Mouse (Mus musculus) fibroblast of lung, adult 2 months (primary cell): ENCODE results near the gene Arhgap21.
A peak's percentile ranks its signal among the peaks of the same experiment; 100 is the strongest.

ENCODE experiments used
- DNase-seq: peaks from one replicate; pipeline ENCODE4 v3.0.0-alpha.2; 2011; ENCODE audit warnings: low read depth

Arhgap21 gene

GRCm38 (mm10) chr2:20968441-20969200 is at the start of gene Arhgap21:
Gene Arhgap21 (minus strand): TSS chr2:20968881.
- no peak for DNase-seq

- no peak for DNase-seq
Measured at GRCm38 (mm10) chr2:21016589-21016988, 47.9 kb upstream of the Arhgap21 start.

DNA sequence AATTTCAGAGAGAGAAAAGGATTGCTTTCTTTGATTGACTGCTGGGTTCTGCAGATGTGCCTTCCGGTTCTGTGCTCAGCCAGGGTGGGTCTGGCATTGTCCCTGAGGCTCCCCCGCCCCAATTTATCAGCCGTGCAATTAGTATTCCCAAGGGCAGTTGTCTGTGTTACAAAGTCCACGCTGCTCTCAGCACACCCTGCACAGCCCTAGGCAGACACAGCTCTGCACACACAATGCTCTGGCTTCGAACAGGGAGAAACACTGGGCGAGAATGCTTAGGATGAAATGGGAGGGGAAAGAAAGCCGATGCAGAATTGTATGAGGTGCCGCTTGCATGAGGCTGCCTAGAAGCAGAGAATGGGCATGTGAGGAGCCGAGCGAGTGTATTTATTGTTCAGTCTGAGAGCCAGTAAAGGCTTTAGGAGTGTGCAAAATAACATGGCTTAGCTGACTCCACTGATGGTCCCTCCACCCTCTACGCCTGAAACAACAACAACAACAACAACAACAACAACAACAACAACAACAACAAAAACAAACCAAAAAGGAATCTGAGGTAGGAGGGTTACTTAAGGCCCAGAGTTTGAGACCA is 42.2 kb upstream of the Arhgap21 start:
- no peak for DNase-seq

DNA sequence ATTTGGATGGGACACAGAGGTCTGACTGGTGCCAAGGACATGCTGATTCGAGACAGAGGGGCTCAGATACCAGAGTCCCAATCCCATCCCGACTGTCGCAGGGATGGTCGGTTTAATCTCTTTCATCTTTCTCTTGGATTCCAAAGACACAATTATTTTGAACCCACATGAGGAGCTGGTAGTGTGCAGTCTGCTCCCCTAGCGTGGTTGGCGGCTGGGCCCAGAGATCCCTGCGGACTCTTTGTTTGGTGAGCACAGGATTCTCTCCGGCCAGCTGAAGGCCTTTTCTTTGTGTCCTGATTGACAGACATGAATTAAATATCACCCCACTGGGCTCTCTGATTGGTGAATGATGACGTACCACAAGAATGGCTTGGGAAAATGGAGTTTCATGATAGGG is 41.5 kb upstream of the Arhgap21 start:
- DNase-seq: no peak

GRCm38 (mm10) chr2:21009258-21010140 is 40.8 kb upstream of the Arhgap21 start:
- no peak for DNase-seq

DNA sequence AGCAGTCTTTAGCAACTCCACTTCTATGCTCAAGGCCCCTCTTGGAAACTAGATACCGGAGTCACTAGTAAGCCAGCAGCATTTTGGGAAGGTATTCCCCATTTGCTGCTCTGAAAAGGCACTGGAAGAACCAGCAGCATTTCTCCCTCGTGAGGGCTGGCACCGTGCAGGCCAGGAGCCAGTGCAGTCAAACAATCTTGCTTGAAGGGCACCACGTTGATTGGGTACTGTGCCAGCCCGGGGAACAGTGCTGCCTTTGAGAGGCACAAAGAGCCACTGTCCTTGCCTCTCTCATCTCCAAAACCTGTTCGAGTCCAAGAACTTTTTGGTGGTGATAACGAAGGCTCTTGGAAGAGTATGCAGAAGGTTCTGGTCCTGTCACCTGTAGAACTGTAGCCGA is 33.9 kb upstream of the Arhgap21 start:
- DNase-seq: peak; percentile 31

DNA sequence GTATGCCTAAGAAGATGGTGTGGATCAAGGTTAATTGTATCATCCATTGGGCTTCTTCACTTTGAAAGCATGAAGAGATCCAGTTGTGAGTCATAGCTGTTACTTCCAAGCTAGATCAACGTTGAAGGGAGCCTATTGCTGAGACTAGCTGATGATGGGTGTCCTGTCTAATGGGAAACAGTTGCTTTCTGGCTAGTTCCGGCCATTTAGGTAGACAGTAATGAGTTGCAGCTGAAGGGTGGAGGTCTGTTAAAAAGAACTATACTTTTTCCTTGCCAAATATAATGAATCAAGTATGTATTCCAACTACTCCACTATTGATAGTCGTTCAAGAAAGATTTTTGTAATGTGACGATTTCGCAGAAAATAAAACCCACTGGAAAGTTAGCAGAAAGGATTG is 32.5 kb upstream of the Arhgap21 start:
- peak; percentile 34 for DNase-seq

DNA sequence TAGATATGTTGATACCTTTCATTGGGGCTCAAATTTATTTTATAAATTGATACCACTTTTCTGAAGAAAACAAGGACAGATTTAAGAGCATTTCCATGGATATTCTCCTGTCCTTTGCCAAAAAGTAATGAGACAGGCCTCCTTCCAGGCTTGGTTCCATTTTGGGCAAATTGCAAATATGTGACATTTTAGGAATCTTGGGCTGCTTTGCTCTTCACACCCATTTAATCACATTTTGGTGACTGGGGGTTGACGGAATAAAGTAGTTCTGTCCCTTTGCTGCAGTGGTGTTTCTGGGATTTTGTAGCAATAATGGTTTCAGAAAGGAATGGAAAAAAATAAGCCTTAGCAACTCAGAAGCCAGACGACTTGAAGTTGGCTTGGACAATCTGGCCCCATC is 26.9 kb upstream of the Arhgap21 start:
- no peak for DNase-seq

DNA sequence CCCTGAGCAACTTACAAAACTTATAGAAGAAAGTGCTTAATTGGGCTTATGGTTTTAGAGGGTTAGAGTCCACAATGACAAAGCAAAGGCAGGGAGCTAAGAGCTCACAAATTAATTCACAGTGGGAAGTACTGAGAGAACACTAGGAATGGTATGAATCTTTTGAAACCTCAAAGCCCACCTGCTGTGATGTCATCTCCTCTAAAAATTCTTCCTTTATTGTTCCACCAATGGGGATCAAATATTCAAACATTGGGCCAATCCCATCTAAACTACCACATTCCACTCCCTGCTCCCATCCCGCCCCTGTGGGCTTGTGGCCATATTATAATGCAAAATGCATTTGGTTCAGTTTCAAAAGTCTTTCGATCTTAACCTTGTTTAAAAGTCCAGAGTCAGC is 22.8 kb upstream of the Arhgap21 start:
- DNase-seq: no peak

- no peak for DNase-seq
Measured at GRCm38 (mm10) chr2:20990907-20991306, 22.2 kb upstream of the Arhgap21 start.

DNA sequence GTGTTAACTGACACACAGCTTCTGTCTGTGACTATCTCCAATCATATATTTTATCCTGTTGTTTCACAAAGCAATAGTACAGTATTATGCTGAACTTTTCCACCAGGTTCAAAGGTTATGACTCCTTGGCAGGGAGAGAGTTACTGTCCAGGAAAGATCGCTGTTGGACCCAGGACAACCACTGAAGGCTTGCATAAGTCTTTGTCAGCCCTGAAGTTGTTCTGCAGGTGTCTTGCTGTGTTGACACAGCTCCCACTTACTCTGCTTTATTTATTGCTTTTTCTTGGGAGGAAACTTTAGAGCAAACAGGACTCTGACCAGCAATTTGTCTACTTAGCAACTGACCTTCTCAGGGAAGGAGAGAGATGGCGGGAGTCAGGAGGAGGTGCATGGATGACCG is 21.4 kb upstream of the Arhgap21 start:
- no peak for DNase-seq

GRCm38 (mm10) chr2:20987822-20988221 is 19.1 kb upstream of the Arhgap21 start:
- DNase-seq: no peak

DNA sequence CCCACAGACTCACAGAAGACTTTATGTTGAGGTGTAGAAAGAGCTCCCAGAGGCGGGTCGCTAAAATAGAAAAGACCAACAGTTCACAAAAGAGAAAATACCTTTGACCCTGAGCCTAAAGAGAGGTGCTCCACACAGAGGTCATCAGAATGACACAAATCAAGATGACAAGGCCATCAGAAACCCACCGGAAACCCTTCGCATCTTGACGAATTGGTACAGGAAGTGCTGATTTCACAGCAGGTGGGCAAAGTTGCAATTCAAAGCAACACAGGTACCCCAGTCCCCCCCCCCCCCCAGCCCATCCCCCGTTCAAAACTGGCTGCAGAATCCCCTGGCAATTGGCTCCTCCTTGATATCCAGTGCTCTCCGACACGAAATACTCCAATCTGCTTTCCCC is 10.0 kb upstream of the Arhgap21 start:
- no peak for DNase-seq

- DNase-seq: no peak
Measured at GRCm38 (mm10) chr2:20977051-20977450, 8.4 kb upstream of the Arhgap21 start.

DNA sequence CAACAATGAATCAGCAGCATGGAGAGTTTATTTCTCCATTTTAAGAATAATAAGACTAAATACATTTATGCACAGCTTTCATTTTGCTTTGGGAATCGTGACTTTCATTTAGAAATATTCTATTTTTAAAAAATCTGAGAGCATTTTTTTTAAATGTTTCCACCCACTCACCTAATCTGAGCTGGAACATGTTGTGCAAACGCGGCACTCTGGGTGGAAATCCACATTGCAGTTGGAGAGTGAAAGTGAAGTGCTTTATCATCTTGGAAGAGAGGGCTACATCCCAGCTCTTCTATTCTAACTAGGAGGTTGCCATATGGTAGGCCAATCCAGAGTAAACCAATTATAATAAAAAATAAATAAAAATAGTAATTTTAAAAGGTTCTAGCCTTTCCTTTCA is 4.8 kb upstream of the Arhgap21 start:
- no peak for DNase-seq

- no peak for DNase-seq
Measured at GRCm38 (mm10) chr2:20972180-20972579, 3.5 kb upstream of the Arhgap21 start.

DNA sequence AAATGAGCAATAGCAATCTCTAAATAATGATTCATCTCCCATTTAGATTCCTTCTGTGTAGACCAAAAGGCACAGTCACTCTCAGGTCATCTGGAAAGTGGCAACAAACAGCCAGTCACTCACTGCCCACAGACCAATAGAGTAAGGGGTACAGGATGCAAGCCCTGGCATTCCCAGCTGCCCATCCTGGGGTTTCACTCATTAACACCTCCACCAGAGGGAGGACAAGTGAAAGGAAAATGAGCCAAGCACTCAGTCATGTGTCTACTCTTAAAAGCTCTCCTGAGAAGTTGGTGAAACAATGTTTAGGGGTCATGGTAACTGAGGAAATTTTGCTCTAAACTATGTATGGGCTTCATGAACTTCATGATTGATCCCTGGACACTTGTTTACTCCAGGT is 2.9 kb upstream of the Arhgap21 start:
- no peak for DNase-seq

- DNase-seq: peak; percentile 89
Measured at GRCm38 (mm10) chr2:20969201-20970200, 820 bp upstream of the Arhgap21 start.

DNA sequence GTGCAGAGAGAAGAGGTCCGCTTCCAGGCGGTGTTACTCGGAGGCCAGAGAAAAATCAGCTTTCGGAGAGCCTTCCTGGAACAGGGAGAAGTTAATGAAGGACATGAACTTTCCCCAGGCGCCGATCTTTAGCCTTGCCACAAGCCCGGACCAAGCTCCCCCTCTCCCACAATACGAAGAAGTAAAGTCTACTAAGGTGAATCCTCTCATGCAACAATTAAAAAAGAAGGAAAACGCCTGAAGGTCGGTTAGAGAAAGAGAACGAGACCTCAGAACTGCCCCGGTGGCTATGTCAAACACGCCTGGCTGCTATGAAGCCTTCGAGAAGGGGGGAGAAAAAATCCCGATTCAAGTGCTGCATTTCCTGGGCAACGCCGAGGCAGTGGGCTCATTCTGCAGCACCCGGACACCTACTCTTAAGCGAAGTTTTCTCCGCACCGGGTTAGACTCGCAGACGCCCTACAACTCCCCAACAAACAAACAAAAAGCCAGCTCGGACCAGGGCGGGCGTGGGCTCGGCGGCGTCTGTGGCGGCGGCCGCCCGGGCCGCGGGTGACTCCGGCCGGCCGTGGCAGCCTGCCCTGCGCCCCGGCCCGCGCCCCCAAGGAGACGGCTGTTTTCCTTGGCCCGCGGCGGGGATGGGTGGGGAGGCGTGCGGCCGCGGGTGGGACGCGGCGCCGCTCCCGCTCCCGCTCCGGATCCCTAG is 882 bp downstream of the Arhgap21 start:
- DNase-seq: no peak

GRCm38 (mm10) chr2:20967101-20967645 is 1.5 kb downstream of the Arhgap21 start:
- no peak for DNase-seq
